Mouse (Mus musculus): ENCODE data around the gene Mef2b. TPM values are rescaled to one million over a fixed set of nuclear protein-coding genes. Genes with fewer than 3 reads are reported as not detected.

Gene Mef2b
- polyA plus RNA-seq, 1 experiment from 2014 or later = not detected

- no peak overlapping the region for H3K27ac ChIP-seq (ENCODE audit: low read depth, low read length)
- H3K36me3 ChIP-seq (ENCODE audit: control insufficient read depth, insufficient read depth) = no peaks in the 10 kb centered on the region
- no peaks in the 10 kb centered on the region for H3K27me3 ChIP-seq (replicated peaks; ENCODE audit: control insufficient read depth, insufficient read depth, low read length)
- TF ChIP-seq CTCF (IDR thresholded peaks at IDR 0.05; ENCODE audit: low read depth) = no peak
- no peaks in the 10 kb centered on the region for H3K9me3 ChIP-seq (ENCODE audit: control insufficient read depth)
- peak overlapping the region; percentile 55 for H3K4me3 ChIP-seq (ENCODE audit: low read depth, low read length)
- 8% methylated on average over 40 of the region's 40 CpGs for WGBS
- H3K9ac ChIP-seq (ENCODE audit: low read depth, low read length) = peak overlapping the region; percentile 40; the same call in 1 of the 2 replicates
- 0 out of 2 replicates have a peak, but pooled peaks cover 3% of the 10 kb centered on the region for H3K4me1 ChIP-seq (replicated peaks; ENCODE audit: control insufficient read depth, insufficient read depth, low read length)
- peak overlapping the region; percentile 94 for H3K4me2 ChIP-seq (replicated peaks; ENCODE audit: low read depth)
- peak; percentile 72 for ATAC-seq
Measured at GRCm38 (mm10) chr8:70158069-70158853, 18.8 kb downstream of the Mef2b start.

- H3K4me1 ChIP-seq (replicated peaks; ENCODE audit: control insufficient read depth, insufficient read depth, low read length) = 0 out of 2 replicates have a peak, but pooled peaks cover 3% of the 10 kb centered on the region
- H3K9ac ChIP-seq (ENCODE audit: low read depth, low read length) = no peak overlapping the region
- H3K36me3 ChIP-seq (ENCODE audit: control insufficient read depth, insufficient read depth) = no peaks in the 10 kb centered on the region
- ATAC-seq = no peak
- 78% methylated on average over 4 of the region's 4 CpGs for WGBS
- H3K4me2 ChIP-seq (replicated peaks; ENCODE audit: low read depth) = no peak overlapping the region
- no peak for TF ChIP-seq CTCF (IDR thresholded peaks at IDR 0.05; ENCODE audit: low read depth)
- no peak overlapping the region for H3K27ac ChIP-seq (ENCODE audit: low read depth, low read length)
- no peak overlapping the region for H3K4me3 ChIP-seq (ENCODE audit: low read depth, low read length)
- H3K9me3 ChIP-seq (ENCODE audit: control insufficient read depth) = no peaks in the 10 kb centered on the region
- no peaks in the 10 kb centered on the region for H3K27me3 ChIP-seq (replicated peaks; ENCODE audit: control insufficient read depth, insufficient read depth, low read length)
Measured at GRCm38 (mm10) chr8:70159211-70159610, 19.7 kb downstream of the Mef2b start.

- H3K4me3 ChIP-seq (ENCODE audit: low read depth, low read length) = no peak overlapping the region
- H3K4me1 ChIP-seq (replicated peaks; ENCODE audit: control insufficient read depth, insufficient read depth, low read length) = 0 out of 2 replicates have a peak, but pooled peaks cover 3% of the 10 kb centered on the region
- H3K9ac ChIP-seq (ENCODE audit: low read depth, low read length) = no peak overlapping the region
- no peak for ATAC-seq
- H3K36me3 ChIP-seq (ENCODE audit: control insufficient read depth, insufficient read depth) = no peaks in the 10 kb centered on the region
- TF ChIP-seq CTCF (IDR thresholded peaks at IDR 0.05; ENCODE audit: low read depth) = no peak
- no peaks in the 10 kb centered on the region for H3K9me3 ChIP-seq (ENCODE audit: control insufficient read depth)
- no peak overlapping the region for H3K27ac ChIP-seq (ENCODE audit: low read depth, low read length)
- no peaks in the 10 kb centered on the region for H3K27me3 ChIP-seq (replicated peaks; ENCODE audit: control insufficient read depth, insufficient read depth, low read length)
- WGBS = 67% methylated on average over 13 of the region's 13 CpGs
- H3K4me2 ChIP-seq (replicated peaks; ENCODE audit: low read depth) = no peak overlapping the region
Measured at GRCm38 (mm10) chr8:70160015-70160414, 20.5 kb downstream of the Mef2b start.

GRCm38 (mm10) chr8:70163316-70163715 is 23.8 kb downstream of the Mef2b start:
- Histone ChIP-seq H3K4me2 (replicated peaks; ENCODE audit: low read depth) (no peak overlapping the region), H3K36me3 (ENCODE audit: control insufficient read depth, insufficient read depth) (no peaks in the 10 kb centered on the region), H3K9me3 (ENCODE audit: control insufficient read depth) (no peaks in the 10 kb centered on the region), H3K4me3 (ENCODE audit: low read depth, low read length) (no peak overlapping the region), H3K9ac (ENCODE audit: low read depth, low read length) (no peak overlapping the region), H3K27ac (ENCODE audit: low read depth, low read length) (no peak overlapping the region), H3K27me3 (replicated peaks; ENCODE audit: control insufficient read depth, insufficient read depth, low read length) (peaks cover 4% of the 10 kb centered on the region; the same call in 1 of the 2 replicates), H3K4me1 (replicated peaks; ENCODE audit: control insufficient read depth, insufficient read depth, low read length) (0 out of 2 replicates have a peak, but pooled peaks cover 3% of the 10 kb centered on the region)
- no peak for ATAC-seq
- TF ChIP-seq CTCF (IDR thresholded peaks at IDR 0.05; ENCODE audit: low read depth) = no peak
- WGBS = 79% methylated on average over 3 of the region's 3 CpGs

- no peaks in the 10 kb centered on the region for H3K36me3 ChIP-seq (ENCODE audit: control insufficient read depth, insufficient read depth)
- peak overlapping the region; percentile 21; the same call in 1 of the 2 replicates for H3K4me3 ChIP-seq (ENCODE audit: low read depth, low read length)
- peak; percentile 52 for ATAC-seq
- H3K4me2 ChIP-seq (replicated peaks; ENCODE audit: low read depth) = peak overlapping the region; percentile 61
- H3K9ac ChIP-seq (ENCODE audit: low read depth, low read length) = no peak overlapping the region
- H3K4me1 ChIP-seq (replicated peaks; ENCODE audit: control insufficient read depth, insufficient read depth, low read length) = 0 out of 2 replicates have a peak, but pooled peaks cover 3% of the 10 kb centered on the region
- peak; percentile 99 for TF ChIP-seq CTCF (IDR thresholded peaks at IDR 0.05; ENCODE audit: low read depth)
- H3K9me3 ChIP-seq (ENCODE audit: control insufficient read depth) = no peaks in the 10 kb centered on the region
- WGBS = 3% methylated on average over 21 of the region's 21 CpGs
- H3K27me3 ChIP-seq (replicated peaks; ENCODE audit: control insufficient read depth, insufficient read depth, low read length) = peaks cover 4% of the 10 kb centered on the region; the same call in 1 of the 2 replicates
- H3K27ac ChIP-seq (ENCODE audit: low read depth, low read length) = no peak overlapping the region
Measured at GRCm38 (mm10) chr8:70166504-70167110, 27.1 kb downstream of the Mef2b start.

DNA sequence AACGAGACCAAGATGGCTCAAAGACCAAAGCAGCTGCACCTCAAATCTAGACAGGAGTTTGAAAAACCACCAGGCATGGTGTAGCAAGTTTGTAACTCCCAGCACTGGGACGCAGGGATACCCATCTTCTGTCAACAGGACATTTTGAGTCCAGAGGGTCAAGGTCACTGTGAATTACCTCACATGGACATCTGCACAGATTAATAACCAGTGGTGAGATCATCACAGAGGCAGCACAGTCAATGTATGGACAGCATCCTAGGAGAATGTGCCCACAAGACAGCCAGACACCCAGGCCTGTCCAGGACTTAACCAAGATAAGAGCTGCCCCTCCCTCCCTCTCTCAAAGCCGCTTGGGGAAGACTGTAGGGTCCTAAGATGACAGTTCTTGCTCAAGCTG is 30.6 kb downstream of the Mef2b start:
- Histone ChIP-seq H3K36me3 (ENCODE audit: control insufficient read depth, insufficient read depth) (no peaks in the 10 kb centered on the region), H3K27ac (ENCODE audit: low read depth, low read length) (no peak overlapping the region), H3K4me3 (ENCODE audit: low read depth, low read length) (no peak overlapping the region), H3K27me3 (replicated peaks; ENCODE audit: control insufficient read depth, insufficient read depth, low read length) (peaks cover 4% of the 10 kb centered on the region; the same call in 1 of the 2 replicates), H3K9me3 (ENCODE audit: control insufficient read depth) (no peaks in the 10 kb centered on the region), H3K4me2 (replicated peaks; ENCODE audit: low read depth) (no peak overlapping the region), H3K4me1 (replicated peaks; ENCODE audit: control insufficient read depth, insufficient read depth, low read length) (peaks cover 3% of the 10 kb centered on the region; the same call in 1 of the 2 replicates), H3K9ac (ENCODE audit: low read depth, low read length) (no peak overlapping the region)
- no peak for TF ChIP-seq CTCF (IDR thresholded peaks at IDR 0.05; ENCODE audit: low read depth)
- WGBS = 71% methylated on average over 3 of the region's 3 CpGs
- no peak for ATAC-seq
